Mouse (Mus musculus): ENCODE data around the gene Cd300lg. TPM values are rescaled to one million over a fixed set of nuclear protein-coding genes. Genes with fewer than 3 reads are reported as not detected.

Gene Cd300lg
- polyA plus RNA-seq, 1 experiment from 2014 or later: 0.51 TPM

DNA sequence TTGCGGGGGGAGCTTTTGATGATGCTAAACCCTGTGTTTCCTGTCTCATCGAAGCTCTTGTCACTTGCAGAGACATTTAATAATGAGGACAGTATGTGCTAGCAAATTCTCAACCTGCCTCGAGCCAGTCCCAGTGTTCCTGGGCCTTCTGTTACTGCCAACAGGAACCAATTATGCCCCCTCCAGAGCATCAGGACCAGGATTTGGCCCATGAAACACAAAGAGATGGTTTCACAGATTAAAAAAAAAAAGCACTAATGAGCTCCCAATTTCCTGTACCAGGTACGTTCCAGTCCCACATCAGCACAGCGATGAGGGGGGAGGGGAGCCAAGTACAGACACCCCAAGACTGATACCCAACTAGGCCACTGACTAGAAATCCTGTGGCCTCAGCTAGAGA lies 20.1 kb upstream of the Cd300lg start:
- no peak overlapping the region for H3K27ac ChIP-seq (ENCODE audit: low read depth)
- H3K4me3 ChIP-seq (ENCODE audit: low read depth, low read length): no peak overlapping the region
- peaks cover 9% of the 10 kb centered on the region; the same call in 1 of the 2 replicates for H3K36me3 ChIP-seq (ENCODE audit: control insufficient read depth, insufficient read depth, low read length)
- WGBS: 87% methylated on average over 5 of the region's 5 CpGs
- no peaks in the 10 kb centered on the region for H3K9me3 ChIP-seq (ENCODE audit: control insufficient read depth, low read length)
- no peak for ATAC-seq (replicated peaks; ENCODE audit: low FRiP score, low TSS enrichment, low read depth)
- no peaks in the 10 kb centered on the region for H3K27me3 ChIP-seq (replicated peaks; ENCODE audit: control insufficient read depth, insufficient read depth, low read length)
- H3K9ac ChIP-seq (ENCODE audit: low read length): no peak overlapping the region
- no peak overlapping the region for H3K4me2 ChIP-seq (ENCODE audit: low read length)
- no peak for DNase-seq (ENCODE audit: low spot score)
- peaks cover 9% of the 10 kb centered on the region for H3K4me1 ChIP-seq (replicated peaks; ENCODE audit: control insufficient read depth, insufficient read depth, low read length)

DNA sequence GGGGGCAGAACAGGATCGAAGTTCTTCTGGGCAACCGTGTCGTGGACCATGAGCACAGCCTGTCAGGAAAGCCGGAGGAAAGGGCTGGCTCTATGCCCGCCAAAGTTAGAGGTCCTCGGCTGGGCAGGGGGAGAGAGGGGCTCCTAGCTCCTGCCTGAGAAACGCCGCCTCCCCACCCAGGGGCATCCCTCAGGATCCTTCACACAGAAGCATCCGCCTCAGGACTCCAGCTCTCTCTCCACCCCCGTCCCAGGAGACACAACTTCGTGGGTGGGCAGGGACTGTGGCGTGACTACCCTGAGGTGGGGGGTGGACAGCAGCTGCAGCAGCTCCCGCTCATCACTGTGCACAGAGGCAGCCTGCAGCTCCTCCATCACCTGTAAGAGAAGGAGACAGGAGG lies 17.9 kb upstream of the Cd300lg start:
- no peaks in the 10 kb centered on the region for H3K27me3 ChIP-seq (replicated peaks; ENCODE audit: control insufficient read depth, insufficient read depth, low read length)
- H3K4me3 ChIP-seq (ENCODE audit: low read depth, low read length): no peak overlapping the region
- WGBS: 81% methylated on average over 13 of the region's 13 CpGs
- no peak overlapping the region for H3K4me2 ChIP-seq (ENCODE audit: low read length)
- H3K36me3 ChIP-seq (ENCODE audit: control insufficient read depth, insufficient read depth, low read length): no peaks in the 10 kb centered on the region; the same call in 1 of the 2 replicates
- ATAC-seq (replicated peaks; ENCODE audit: low FRiP score, low TSS enrichment, low read depth) (no peak), DNase-seq (ENCODE audit: low spot score) (no peak)
- H3K9ac ChIP-seq (ENCODE audit: low read length): no peak overlapping the region
- no peak overlapping the region for H3K27ac ChIP-seq (ENCODE audit: low read depth)
- peaks cover 17% of the 10 kb centered on the region for H3K4me1 ChIP-seq (replicated peaks; ENCODE audit: control insufficient read depth, insufficient read depth, low read length)
- H3K9me3 ChIP-seq (ENCODE audit: control insufficient read depth, low read length): no peaks in the 10 kb centered on the region

DNA sequence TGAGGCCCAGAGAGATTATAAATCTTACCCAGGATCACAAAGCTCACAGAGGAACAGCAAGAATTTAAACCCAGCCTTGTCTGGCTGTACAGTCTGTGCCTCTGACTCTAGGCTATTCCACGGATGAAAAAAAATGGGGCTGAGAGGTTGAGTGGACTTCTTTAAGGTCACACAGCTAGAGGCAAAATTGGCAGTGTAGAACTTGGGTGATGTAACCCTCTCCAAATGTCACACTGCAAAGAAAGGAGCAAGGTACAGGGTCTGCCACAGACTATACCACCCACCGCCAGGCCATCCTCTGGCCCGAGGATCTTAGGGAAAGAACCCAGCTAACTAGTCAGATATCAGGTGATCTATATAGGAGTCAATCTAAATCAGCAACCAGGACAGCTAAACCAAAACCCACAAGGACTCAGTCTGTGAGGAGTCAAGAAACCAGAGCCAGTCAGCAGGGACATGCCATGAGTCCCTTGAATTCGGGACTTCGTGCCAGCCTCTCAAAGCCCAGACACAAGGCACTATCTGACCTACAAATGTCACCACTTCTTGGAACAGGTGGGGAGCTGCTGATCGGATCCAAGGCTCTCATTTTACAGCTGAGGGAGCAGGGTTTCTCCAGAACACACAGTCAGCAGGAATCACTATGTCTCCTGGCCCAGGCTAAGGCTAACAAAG lies 17.1 kb upstream of the Cd300lg start:
- H3K36me3 ChIP-seq (ENCODE audit: control insufficient read depth, insufficient read depth, low read length): no peaks in the 10 kb centered on the region; the same call in 1 of the 2 replicates
- ATAC-seq (replicated peaks; ENCODE audit: low FRiP score, low TSS enrichment, low read depth) (no peak), DNase-seq (ENCODE audit: low spot score) (no peak)
- no peaks in the 10 kb centered on the region for H3K27me3 ChIP-seq (replicated peaks; ENCODE audit: control insufficient read depth, insufficient read depth, low read length)
- H3K4me1 ChIP-seq (replicated peaks; ENCODE audit: control insufficient read depth, insufficient read depth, low read length): peaks cover 17% of the 10 kb centered on the region
- H3K4me2 ChIP-seq (ENCODE audit: low read length): no peak overlapping the region
- no peak overlapping the region for H3K9ac ChIP-seq (ENCODE audit: low read length)
- H3K4me3 ChIP-seq (ENCODE audit: low read depth, low read length): no peak overlapping the region
- no peaks in the 10 kb centered on the region for H3K9me3 ChIP-seq (ENCODE audit: control insufficient read depth, low read length)
- 90% methylated on average over 6 of the region's 6 CpGs for WGBS
- H3K27ac ChIP-seq (ENCODE audit: low read depth): no peak overlapping the region

DNA sequence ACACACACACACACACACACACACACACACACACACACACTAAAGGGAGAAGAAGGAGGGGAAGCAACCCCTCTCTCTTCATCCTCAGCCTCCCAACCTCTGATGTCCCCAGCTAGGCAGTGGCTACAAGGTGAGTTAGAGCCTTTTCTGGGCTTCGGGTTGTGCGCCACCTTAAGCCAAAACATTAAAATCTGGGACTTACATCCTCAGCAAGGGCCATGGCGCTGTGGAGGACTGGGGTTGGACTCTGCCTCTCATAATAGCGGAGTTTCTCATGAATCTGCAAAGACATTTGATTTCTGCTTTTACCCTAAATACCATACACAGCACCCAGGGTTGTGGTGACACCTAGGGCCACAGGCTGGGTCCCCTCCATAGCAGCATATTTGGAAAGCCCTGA lies 16.4 kb upstream of the Cd300lg start:
- no peak overlapping the region for H3K4me3 ChIP-seq (ENCODE audit: low read depth, low read length)
- ATAC-seq (replicated peaks; ENCODE audit: low FRiP score, low TSS enrichment, low read depth): no peak
- peaks cover 17% of the 10 kb centered on the region for H3K4me1 ChIP-seq (replicated peaks; ENCODE audit: control insufficient read depth, insufficient read depth, low read length)
- H3K9ac ChIP-seq (ENCODE audit: low read length): no peak overlapping the region
- no peak overlapping the region for H3K27ac ChIP-seq (ENCODE audit: low read depth)
- no peak for DNase-seq (ENCODE audit: low spot score)
- H3K9me3 ChIP-seq (ENCODE audit: control insufficient read depth, low read length): no peaks in the 10 kb centered on the region
- H3K36me3 ChIP-seq (ENCODE audit: control insufficient read depth, insufficient read depth, low read length): no peaks in the 10 kb centered on the region; the same call in 1 of the 2 replicates
- H3K27me3 ChIP-seq (replicated peaks; ENCODE audit: control insufficient read depth, insufficient read depth, low read length): no peaks in the 10 kb centered on the region
- H3K4me2 ChIP-seq (ENCODE audit: low read length): no peak overlapping the region
- WGBS: 83% methylated on average over 4 of the region's 4 CpGs

DNA sequence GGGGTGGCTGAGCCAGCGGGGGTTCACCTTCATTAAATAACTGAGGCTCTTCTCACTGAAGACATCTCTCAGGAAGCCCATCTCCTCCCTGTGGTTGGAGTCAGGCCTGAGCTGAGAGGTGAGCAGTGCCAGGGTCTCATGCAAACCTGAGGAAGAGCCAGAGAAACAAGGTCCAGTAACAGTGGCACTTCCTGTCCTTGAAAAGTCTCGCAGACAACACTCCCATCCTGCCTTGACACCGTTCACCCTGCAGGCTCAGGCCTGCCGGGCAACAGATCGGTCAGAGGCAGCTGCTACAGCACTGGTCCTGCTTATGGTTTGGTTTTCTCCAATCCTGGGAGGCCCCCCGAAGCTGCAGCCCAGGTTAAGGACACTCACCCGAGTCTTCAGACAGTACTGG lies 16.0 kb upstream of the Cd300lg start:
- Histone ChIP-seq H3K9me3 (ENCODE audit: control insufficient read depth, low read length) (no peaks in the 10 kb centered on the region), H3K4me3 (ENCODE audit: low read depth, low read length) (no peak overlapping the region), H3K9ac (ENCODE audit: low read length) (no peak overlapping the region), H3K27me3 (replicated peaks; ENCODE audit: control insufficient read depth, insufficient read depth, low read length) (no peaks in the 10 kb centered on the region), H3K27ac (ENCODE audit: low read depth) (no peak overlapping the region), H3K4me1 (replicated peaks; ENCODE audit: control insufficient read depth, insufficient read depth, low read length) (peaks cover 17% of the 10 kb centered on the region), H3K4me2 (ENCODE audit: low read length) (no peak overlapping the region; the same call in 1 of the 2 replicates), H3K36me3 (ENCODE audit: control insufficient read depth, insufficient read depth, low read length) (no peaks in the 10 kb centered on the region; the same call in 1 of the 2 replicates)
- ATAC-seq (replicated peaks; ENCODE audit: low FRiP score, low TSS enrichment, low read depth) (no peak), DNase-seq (ENCODE audit: low spot score) (no peak)
- WGBS: 48% methylated on average over 7 of the region's 7 CpGs

DNA sequence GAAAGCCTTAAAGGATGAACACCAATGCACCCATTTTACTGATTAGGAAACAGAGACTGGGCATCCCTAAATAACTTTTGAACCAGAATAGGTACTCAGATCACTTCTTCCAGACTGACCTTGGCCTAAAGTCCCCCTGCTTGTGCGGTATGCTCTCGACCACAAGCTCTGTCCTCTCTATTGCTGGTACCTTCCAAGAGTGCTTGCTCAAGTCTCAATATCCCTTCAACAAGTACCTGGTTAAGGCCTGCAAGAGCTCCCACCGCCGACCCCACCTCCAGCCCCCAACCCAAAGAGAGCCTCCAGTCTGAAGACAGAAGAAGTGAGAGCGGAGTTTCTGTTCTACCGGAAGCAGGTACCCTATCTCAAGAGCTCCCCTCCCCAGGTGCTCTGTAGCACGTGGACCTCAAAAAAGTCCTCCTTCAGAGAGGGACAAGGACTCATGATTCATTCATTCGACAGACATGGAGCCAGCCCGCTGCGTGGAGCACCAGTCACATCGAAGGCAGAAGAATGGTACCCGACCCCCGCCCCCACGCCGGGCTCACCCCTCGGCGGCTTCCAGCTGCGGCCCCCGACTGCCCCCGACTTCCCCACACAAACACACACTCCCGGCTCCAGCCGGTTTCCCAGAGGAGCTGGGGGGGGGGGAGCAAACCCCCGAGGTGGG lies 15.2 kb upstream of the Cd300lg start:
- WGBS: 3% methylated on average over 23 of the region's 23 CpGs
- DNase-seq (ENCODE audit: low spot score) (peak; percentile 78), ATAC-seq (replicated peaks; ENCODE audit: low FRiP score, low TSS enrichment, low read depth) (peak; percentile 18; the same call in 1 of the 2 replicates)
- H3K4me2 ChIP-seq (ENCODE audit: low read length): peak overlapping the region; percentile 81
- no peaks in the 10 kb centered on the region; the same call in 1 of the 2 replicates for H3K36me3 ChIP-seq (ENCODE audit: control insufficient read depth, insufficient read depth, low read length)
- H3K4me3 ChIP-seq (ENCODE audit: low read depth, low read length): peak overlapping the region; percentile 64
- no peaks in the 10 kb centered on the region for H3K9me3 ChIP-seq (ENCODE audit: control insufficient read depth, low read length)
- peak overlapping the region; percentile 54; the same call in 1 of the 2 replicates for H3K27ac ChIP-seq (ENCODE audit: low read depth)
- no peaks in the 10 kb centered on the region for H3K27me3 ChIP-seq (replicated peaks; ENCODE audit: control insufficient read depth, insufficient read depth, low read length)
- peak overlapping the region; percentile 61 for H3K9ac ChIP-seq (ENCODE audit: low read length)
- H3K4me1 ChIP-seq (replicated peaks; ENCODE audit: control insufficient read depth, insufficient read depth, low read length): peaks cover 17% of the 10 kb centered on the region

DNA sequence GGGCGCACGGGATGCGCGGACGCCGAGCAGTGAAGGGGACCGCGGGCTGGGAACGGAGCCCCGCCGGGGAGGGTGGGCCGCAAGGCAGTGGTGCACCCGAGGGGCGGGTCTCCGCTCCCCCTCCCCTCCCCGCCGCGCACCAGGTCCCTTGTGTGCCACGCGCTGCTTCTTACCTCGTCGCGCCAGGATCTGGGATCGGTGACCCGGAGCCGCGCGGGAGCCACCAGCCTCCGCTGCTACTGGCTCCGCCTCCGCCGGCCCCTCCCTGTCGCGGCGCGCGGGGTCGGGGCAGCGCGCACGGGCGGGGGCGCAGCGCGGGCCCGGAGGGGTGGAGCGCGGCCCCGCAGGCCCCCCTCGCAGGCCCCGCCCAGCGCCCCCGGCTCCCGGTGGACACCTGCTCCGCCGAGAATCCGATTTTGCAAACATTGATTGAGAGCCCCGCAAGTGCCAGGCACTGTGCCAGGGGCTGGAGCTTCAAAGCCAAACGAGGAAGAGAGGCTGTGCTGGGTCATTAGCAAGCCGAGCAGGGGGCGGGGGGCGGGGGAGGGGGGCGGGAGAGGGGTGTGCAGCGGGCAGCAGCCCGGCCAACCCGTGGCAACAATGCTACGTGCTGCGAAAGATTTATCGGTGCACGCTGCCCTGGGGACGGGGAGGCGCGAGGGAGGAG lies 14.5 kb upstream of the Cd300lg start:
- DNase-seq (ENCODE audit: low spot score): peak; percentile 89
- peak overlapping the region; percentile 61 for H3K9ac ChIP-seq (ENCODE audit: low read length)
- H3K36me3 ChIP-seq (ENCODE audit: control insufficient read depth, insufficient read depth, low read length): no peaks in the 10 kb centered on the region; the same call in 1 of the 2 replicates
- H3K4me1 ChIP-seq (replicated peaks; ENCODE audit: control insufficient read depth, insufficient read depth, low read length): peaks cover 17% of the 10 kb centered on the region
- peak overlapping the region; percentile 54; the same call in 1 of the 2 replicates for H3K27ac ChIP-seq (ENCODE audit: low read depth)
- H3K27me3 ChIP-seq (replicated peaks; ENCODE audit: control insufficient read depth, insufficient read depth, low read length): no peaks in the 10 kb centered on the region
- H3K4me3 ChIP-seq (ENCODE audit: low read depth, low read length): peak overlapping the region; percentile 64
- under 1% methylated on average over 54 of the region's 73 CpGs for WGBS
- peak; percentile 90 for ATAC-seq (replicated peaks; ENCODE audit: low FRiP score, low TSS enrichment, low read depth)
- H3K4me2 ChIP-seq (ENCODE audit: low read length): peak overlapping the region; percentile 81
- H3K9me3 ChIP-seq (ENCODE audit: control insufficient read depth, low read length): no peaks in the 10 kb centered on the region

DNA sequence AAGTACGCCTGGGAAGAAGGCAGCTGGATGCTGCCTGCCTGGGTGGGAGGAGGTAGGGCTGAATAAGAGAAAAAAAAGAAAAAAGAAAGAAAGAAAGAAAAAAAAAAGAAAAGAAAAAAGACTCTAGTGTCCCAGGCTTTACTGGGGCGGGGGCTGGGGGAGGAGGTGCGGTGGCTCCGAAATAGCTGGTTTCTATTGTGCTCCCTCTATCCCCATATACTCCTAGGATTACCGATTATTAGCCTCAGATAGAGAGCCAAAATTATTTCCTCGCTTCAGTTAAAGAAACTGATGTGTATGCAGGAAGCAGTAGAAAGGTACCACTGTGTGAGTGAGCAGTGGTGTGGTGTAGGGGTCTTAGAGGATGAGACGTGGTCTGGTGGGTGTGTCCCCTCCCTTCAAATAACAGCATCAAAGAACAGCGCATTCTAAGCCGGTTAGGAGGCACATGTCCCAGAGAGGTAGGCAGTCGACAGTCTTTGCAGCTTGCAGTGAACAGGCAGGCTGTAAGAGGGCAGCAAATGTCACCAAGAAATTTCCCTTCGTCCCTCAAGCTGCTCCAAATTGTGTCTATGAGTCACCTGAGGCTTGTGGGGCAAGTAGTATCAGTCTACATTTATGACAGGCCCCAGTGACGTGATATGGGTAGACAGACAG lies 13.8 kb upstream of the Cd300lg start:
- peak overlapping the region; percentile 62 for H3K27ac ChIP-seq (ENCODE audit: low read depth)
- WGBS: 7% methylated on average over 12 of the region's 12 CpGs
- H3K4me2 ChIP-seq (ENCODE audit: low read length): peak overlapping the region; percentile 81
- H3K9me3 ChIP-seq (ENCODE audit: control insufficient read depth, low read length): no peaks in the 10 kb centered on the region
- peak; percentile 60 for DNase-seq (ENCODE audit: low spot score)
- H3K9ac ChIP-seq (ENCODE audit: low read length): no peak overlapping the region
- no peak; the same call in 1 of the 2 replicates for ATAC-seq (replicated peaks; ENCODE audit: low FRiP score, low TSS enrichment, low read depth)
- peaks cover 17% of the 10 kb centered on the region for H3K4me1 ChIP-seq (replicated peaks; ENCODE audit: control insufficient read depth, insufficient read depth, low read length)
- H3K4me3 ChIP-seq (ENCODE audit: low read depth, low read length): peak overlapping the region; percentile 64
- H3K27me3 ChIP-seq (replicated peaks; ENCODE audit: control insufficient read depth, insufficient read depth, low read length): no peaks in the 10 kb centered on the region
- H3K36me3 ChIP-seq (ENCODE audit: control insufficient read depth, insufficient read depth, low read length): no peaks in the 10 kb centered on the region; the same call in 1 of the 2 replicates

Data from intestine, embryonic 14.5 days (tissue).